Mouse (Mus musculus): ENCODE results near the gene Cbfa2t2. TPM values are rescaled to one million over a fixed set of nuclear protein-coding genes. Genes with fewer than 3 reads are reported as not detected.
A peak's percentile ranks its signal among the peaks of the same experiment; 100 is the strongest.

Gene Cbfa2t2
- total and polyA plus RNA-seq, 2 experiments from 2014 or later: 31.9 to 41.8 TPM

DNA sequence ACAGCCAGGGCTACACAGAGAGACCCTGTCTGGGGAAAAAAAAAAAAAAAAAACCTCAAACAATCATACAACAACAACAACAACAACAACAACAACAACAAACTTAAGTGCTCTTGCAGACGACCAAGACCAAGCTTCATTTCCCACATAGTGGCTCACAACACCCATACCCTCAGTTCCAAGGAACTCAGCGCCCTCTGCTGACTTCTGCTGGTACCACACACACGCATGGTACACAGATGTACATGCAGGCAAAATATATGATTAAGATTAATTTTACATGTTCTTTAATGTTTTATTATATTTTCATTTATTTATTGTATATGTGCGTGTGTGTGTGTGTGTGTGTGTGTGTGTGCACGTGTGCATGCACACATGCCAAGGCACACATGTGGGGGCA lies 150.1 kb downstream of the Cbfa2t2 start:
- no peak for ATAC-seq
- H3K36me3 ChIP-seq (ENCODE audit: insufficient read depth): no peaks in the 10 kb centered on the region
- peaks cover 16% of the 10 kb centered on the region for H3K4me1 ChIP-seq (ENCODE audit: insufficient read depth)
- 71% methylated on average over 5 of the region's 5 CpGs for WGBS
- no peak overlapping the region for H3K27ac ChIP-seq (ENCODE audit: low read depth, low read length)
- peak; percentile 54 for DNase-seq
- peak; percentile 73 for TF ChIP-seq CTCF (IDR thresholded peaks at IDR 0.05; ENCODE audit: low read depth)
- no peaks in the 10 kb centered on the region for H3K9me3 ChIP-seq (ENCODE audit: low read length)
- no peak overlapping the region for H3K4me2 ChIP-seq (ENCODE audit: low read depth)
- no peak overlapping the region for H3K4me3 ChIP-seq (ENCODE audit: low read depth, low read length)
- no peak overlapping the region for H3K9ac ChIP-seq
- H3K27me3 ChIP-seq (ENCODE audit: insufficient read depth, low read length): no peaks in the 10 kb centered on the region

Other genes with a start within 250 kb of the Cbfa2t2 start
- 0.33 TPM in 1 of 2 replicates, not detected in the other for gene Bpifb1, start 245.7 kb upstream of the Cbfa2t2 start, total RNA-seq (2014; rRNA removed)
- gene Bpifb1, start 245.7 kb upstream of the Cbfa2t2 start, polyA plus RNA-seq (2015; fragmentation: Nextera tagmentation; extraction: Ambion mirVana): 0.23 and 0.92 TPM in 2 replicates
- gene Bpifb5, start 212.7 kb upstream of the Cbfa2t2 start, total RNA-seq (2014; rRNA removed): 0.14 and 0.31 TPM in 2 replicates
- 0.24 and 0.53 TPM in 2 replicates for gene Bpifb5, start 212.7 kb upstream of the Cbfa2t2 start, polyA plus RNA-seq (2015; fragmentation: Nextera tagmentation; extraction: Ambion mirVana)
- not detected in 2 replicates for gene Bpifb9a, start 178.6 kb upstream of the Cbfa2t2 start, total RNA-seq (2014; rRNA removed)
- gene Bpifb9a, start 178.6 kb upstream of the Cbfa2t2 start, polyA plus RNA-seq (2015; fragmentation: Nextera tagmentation; extraction: Ambion mirVana): 0.65 TPM in 1 of 2 replicates, not detected in the other
- 0.38 TPM in 1 of 2 replicates, not detected in the other for gene Bpifb9b, start 129.3 kb upstream of the Cbfa2t2 start, total RNA-seq (2014; rRNA removed)
- 0.34 TPM in 1 of 2 replicates, not detected in the other for gene Bpifb9b, start 129.3 kb upstream of the Cbfa2t2 start, polyA plus RNA-seq (2015; fragmentation: Nextera tagmentation; extraction: Ambion mirVana)
- 14.3 and 14.7 TPM in 2 replicates for gene Cdk5rap1, start 63.5 kb upstream of the Cbfa2t2 start, total RNA-seq (2014; rRNA removed)
- 6.3 and 10.4 TPM in 2 replicates for gene Cdk5rap1, start 63.5 kb upstream of the Cbfa2t2 start, polyA plus RNA-seq (2015; fragmentation: Nextera tagmentation; extraction: Ambion mirVana)
- gene Snta1, start 28.4 kb upstream of the Cbfa2t2 start, total RNA-seq (2014; rRNA removed): 23.0 and 25.3 TPM in 2 replicates
- 14.8 and 15.8 TPM in 2 replicates for gene Snta1, start 28.4 kb upstream of the Cbfa2t2 start, polyA plus RNA-seq (2015; fragmentation: Nextera tagmentation; extraction: Ambion mirVana)
- 1.7 and 6.4 TPM in 2 replicates for gene 1700003F12Rik, start 110.6 kb downstream of the Cbfa2t2 start, total RNA-seq (2014; rRNA removed)
- 2.8 and 3.2 TPM in 2 replicates for gene 1700003F12Rik, start 110.6 kb downstream of the Cbfa2t2 start, polyA plus RNA-seq (2015; fragmentation: Nextera tagmentation; extraction: Ambion mirVana)
- gene Actl10, start 115.3 kb downstream of the Cbfa2t2 start, total RNA-seq (2014; rRNA removed): 0.15 and 0.48 TPM in 2 replicates
- gene Actl10, start 115.3 kb downstream of the Cbfa2t2 start, polyA plus RNA-seq (2015; fragmentation: Nextera tagmentation; extraction: Ambion mirVana): 0.13 TPM in 1 of 2 replicates, not detected in the other
- gene Necab3, start 122.4 kb downstream of the Cbfa2t2 start, total RNA-seq (2014; rRNA removed): 14.5 and 16.3 TPM in 2 replicates
- 14.7 and 17.2 TPM in 2 replicates for gene Necab3, start 122.4 kb downstream of the Cbfa2t2 start, polyA plus RNA-seq (2015; fragmentation: Nextera tagmentation; extraction: Ambion mirVana)
- gene E2f1, start 133.4 kb downstream of the Cbfa2t2 start, total RNA-seq (2014; rRNA removed): 2.8 and 3.0 TPM in 2 replicates
- 4.7 and 4.9 TPM in 2 replicates for gene E2f1, start 133.4 kb downstream of the Cbfa2t2 start, polyA plus RNA-seq (2015; fragmentation: Nextera tagmentation; extraction: Ambion mirVana)
- gene Pxmp4, start 167.2 kb downstream of the Cbfa2t2 start, total RNA-seq (2014; rRNA removed): 13.2 and 15.0 TPM in 2 replicates
- 16.6 and 17.9 TPM in 2 replicates for gene Pxmp4, start 167.2 kb downstream of the Cbfa2t2 start, polyA plus RNA-seq (2015; fragmentation: Nextera tagmentation; extraction: Ambion mirVana)
- gene Zfp341, start 176.8 kb downstream of the Cbfa2t2 start, total RNA-seq (2014; rRNA removed): 8.8 and 10.2 TPM in 2 replicates
- gene Zfp341, start 176.8 kb downstream of the Cbfa2t2 start, polyA plus RNA-seq (2015; fragmentation: Nextera tagmentation; extraction: Ambion mirVana): 1.3 and 1.4 TPM in 2 replicates
- gene 4930519P11Rik, start 177.0 kb downstream of the Cbfa2t2 start, total RNA-seq (2014; rRNA removed): 1.1 TPM in 1 of 2 replicates, not detected in the other
- gene 4930519P11Rik, start 177.0 kb downstream of the Cbfa2t2 start, polyA plus RNA-seq (2015; fragmentation: Nextera tagmentation; extraction: Ambion mirVana): 0.64 TPM in 1 of 2 replicates, not detected in the other
- 176 and 191 TPM in 2 replicates for gene Chmp4b, start 215.2 kb downstream of the Cbfa2t2 start, total RNA-seq (2014; rRNA removed)
- gene Chmp4b, start 215.2 kb downstream of the Cbfa2t2 start, polyA plus RNA-seq (2015; fragmentation: Nextera tagmentation; extraction: Ambion mirVana): 28.9 and 29.4 TPM in 2 replicates

Data from forebrain, postnatal 0 days (tissue).